Mouse (Mus musculus): ENCODE measurements at regions not wholly inside any gene's neighbourhood (a gene's known extent, or its start where the extent isn't known, plus 50 kb on each side); places are given as distances from the start of the nearest gene placed in this dataset.

GRCm38 (mm10) chr9:89532435-89532834 lies 90.5 kb downstream of the Minar1 start:
- Histone ChIP-seq H3K9ac (ENCODE audit: low read length) (no peak overlapping the region), H3K9me3 (ENCODE audit: control insufficient read depth, low read length) (no peaks in the 10 kb centered on the region), H3K4me1 (ENCODE audit: control insufficient read depth, insufficient read depth, low read length) (no peaks in the 10 kb centered on the region), H3K36me3 (ENCODE audit: control insufficient read depth, insufficient read depth, low read length) (no peaks in the 10 kb centered on the region), H3K27ac (replicated peaks; ENCODE audit: low read depth, low read length) (no peak overlapping the region), H3K4me3 (ENCODE audit: low read depth, low read length) (no peak overlapping the region), H3K4me2 (ENCODE audit: low read depth, severe bottlenecking) (no peak overlapping the region), H3K27me3 (ENCODE audit: control insufficient read depth, insufficient read depth, low read length) (no peaks in the 10 kb centered on the region)
- WGBS = 66% methylated on average over 2 of the region's 2 CpGs
- DNase-seq (ENCODE audit: low spot score) (no peak), ATAC-seq (ENCODE audit: insufficient number of reproducible peaks, low FRiP score, low TSS enrichment, low read depth) (no peak)

DNA sequence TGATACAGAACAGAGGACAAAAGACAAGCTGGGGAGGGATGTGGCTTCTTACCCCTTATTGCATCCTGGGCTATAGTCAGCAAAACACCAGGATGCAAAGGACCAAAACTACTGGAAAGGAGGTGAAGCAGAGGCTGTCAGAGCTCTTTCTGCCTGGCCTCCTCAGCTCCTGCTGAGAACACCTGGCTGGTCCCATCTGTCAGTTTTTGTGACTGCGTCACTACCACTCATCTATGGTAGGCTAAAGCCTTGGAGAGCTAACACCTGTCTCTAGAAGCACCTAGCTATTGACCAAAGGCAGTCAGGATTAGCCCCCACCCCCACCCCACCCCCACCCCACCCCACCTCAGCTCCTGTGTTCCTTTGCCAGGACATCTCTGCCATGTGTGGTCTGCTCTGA lies 98.8 kb downstream of the Minar1 start:
- Histone ChIP-seq H3K4me2 (ENCODE audit: low read depth, severe bottlenecking) (no peak overlapping the region), H3K27ac (replicated peaks; ENCODE audit: low read depth, low read length) (no peak overlapping the region), H3K4me1 (ENCODE audit: control insufficient read depth, insufficient read depth, low read length) (no peaks in the 10 kb centered on the region), H3K9ac (ENCODE audit: low read length) (no peak overlapping the region), H3K36me3 (ENCODE audit: control insufficient read depth, insufficient read depth, low read length) (no peaks in the 10 kb centered on the region), H3K4me3 (ENCODE audit: low read depth, low read length) (no peak overlapping the region), H3K27me3 (ENCODE audit: control insufficient read depth, insufficient read depth, low read length) (no peaks in the 10 kb centered on the region), H3K9me3 (ENCODE audit: control insufficient read depth, low read length) (no peaks in the 10 kb centered on the region)
- no peak for ATAC-seq (ENCODE audit: insufficient number of reproducible peaks, low FRiP score, low TSS enrichment, low read depth)
- 50% methylated on average over 1 of the region's 1 CpGs for WGBS
- no peak for DNase-seq (ENCODE audit: low spot score)

DNA sequence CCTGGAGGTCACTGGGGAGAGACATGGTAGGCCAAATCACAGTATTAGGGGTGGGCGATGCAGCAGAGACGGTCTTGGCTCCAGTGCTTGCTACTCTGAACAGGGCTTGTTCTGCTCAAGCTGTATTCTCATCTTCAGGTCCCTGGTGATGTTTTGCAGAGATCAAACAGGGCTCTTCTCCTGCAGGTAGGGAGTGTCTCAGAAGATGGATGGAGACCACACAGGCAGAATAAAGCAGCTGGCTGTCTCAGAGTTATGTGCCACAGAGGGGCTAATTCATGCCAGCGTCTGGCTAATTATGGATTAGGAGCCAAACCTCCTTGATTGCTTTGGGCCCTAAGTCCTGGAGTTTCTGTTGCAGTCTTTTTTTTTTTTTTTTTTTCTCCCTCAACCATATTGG lies 99.2 kb downstream of the Minar1 start:
- no peak overlapping the region for H3K9ac ChIP-seq (ENCODE audit: low read length)
- H3K27me3 ChIP-seq (ENCODE audit: control insufficient read depth, insufficient read depth, low read length) = no peaks in the 10 kb centered on the region
- no peak overlapping the region for H3K4me3 ChIP-seq (ENCODE audit: low read depth, low read length)
- WGBS = 23% methylated on average over 3 of the region's 3 CpGs
- H3K27ac ChIP-seq (replicated peaks; ENCODE audit: low read depth, low read length) = no peak overlapping the region
- H3K4me2 ChIP-seq (ENCODE audit: low read depth, severe bottlenecking) = no peak overlapping the region
- H3K4me1 ChIP-seq (ENCODE audit: control insufficient read depth, insufficient read depth, low read length) = no peaks in the 10 kb centered on the region
- ATAC-seq (ENCODE audit: insufficient number of reproducible peaks, low FRiP score, low TSS enrichment, low read depth) (no peak), DNase-seq (ENCODE audit: low spot score) (no peak)
- H3K9me3 ChIP-seq (ENCODE audit: control insufficient read depth, low read length) = no peaks in the 10 kb centered on the region
- H3K36me3 ChIP-seq (ENCODE audit: control insufficient read depth, insufficient read depth, low read length) = no peaks in the 10 kb centered on the region

GRCm38 (mm10) chr9:89508407-89509101 lies 114.4 kb downstream of the Minar1 start:
- Histone ChIP-seq H3K9me3 (ENCODE audit: control insufficient read depth, low read length) (no peaks in the 10 kb centered on the region), H3K36me3 (ENCODE audit: control insufficient read depth, insufficient read depth, low read length) (no peaks in the 10 kb centered on the region), H3K9ac (ENCODE audit: low read length) (no peak overlapping the region), H3K4me1 (ENCODE audit: control insufficient read depth, insufficient read depth, low read length) (no peaks in the 10 kb centered on the region), H3K4me2 (ENCODE audit: low read depth, severe bottlenecking) (no peak overlapping the region), H3K4me3 (ENCODE audit: low read depth, low read length) (no peak overlapping the region), H3K27ac (replicated peaks; ENCODE audit: low read depth, low read length) (no peak overlapping the region), H3K27me3 (ENCODE audit: control insufficient read depth, insufficient read depth, low read length) (no peaks in the 10 kb centered on the region)
- DNase-seq (ENCODE audit: low spot score) (no peak), ATAC-seq (ENCODE audit: insufficient number of reproducible peaks, low FRiP score, low TSS enrichment, low read depth) (peak; percentile 44; the same call in 1 of the 2 replicates)
- 93% methylated on average over 6 of the region's 6 CpGs for WGBS

GRCm38 (mm10) chr9:89502083-89502482 lies 120.8 kb downstream of the Minar1 start:
- DNase-seq (ENCODE audit: low spot score) = no peak
- Histone ChIP-seq H3K9ac (ENCODE audit: low read length) (no peak overlapping the region), H3K4me1 (ENCODE audit: control insufficient read depth, insufficient read depth, low read length) (0 out of 2 replicates have a peak, but pooled peaks cover 1% of the 10 kb centered on the region), H3K9me3 (ENCODE audit: control insufficient read depth, low read length) (no peaks in the 10 kb centered on the region), H3K27me3 (ENCODE audit: control insufficient read depth, insufficient read depth, low read length) (no peaks in the 10 kb centered on the region), H3K4me3 (ENCODE audit: low read depth, low read length) (no peak overlapping the region), H3K27ac (replicated peaks; ENCODE audit: low read depth, low read length) (no peak overlapping the region), H3K36me3 (ENCODE audit: control insufficient read depth, insufficient read depth, low read length) (no peaks in the 10 kb centered on the region), H3K4me2 (ENCODE audit: low read depth, severe bottlenecking) (no peak overlapping the region)
- no peak for ATAC-seq (ENCODE audit: insufficient number of reproducible peaks, low FRiP score, low TSS enrichment, low read depth)
- 92% methylated on average over 2 of the region's 2 CpGs for WGBS

- H3K27ac ChIP-seq (replicated peaks; ENCODE audit: low read depth, low read length) = 0 out of 2 replicates have a peak overlapping the region, but pooled peaks have one; percentile 15
- WGBS = 13% methylated on average over 7 of the region's 7 CpGs
- peak; percentile 80 for ATAC-seq (ENCODE audit: insufficient number of reproducible peaks, low FRiP score, low TSS enrichment, low read depth)
- no peak overlapping the region for H3K9ac ChIP-seq (ENCODE audit: low read length)
- no peaks in the 10 kb centered on the region for H3K9me3 ChIP-seq (ENCODE audit: control insufficient read depth, low read length)
- H3K4me3 ChIP-seq (ENCODE audit: low read depth, low read length) = no peak overlapping the region
- H3K4me1 ChIP-seq (ENCODE audit: control insufficient read depth, insufficient read depth, low read length) = peaks cover 2% of the 10 kb centered on the region; the same call in 1 of the 2 replicates
- H3K4me2 ChIP-seq (ENCODE audit: low read depth, severe bottlenecking) = peak overlapping the region; percentile 3; the same call in 1 of the 2 replicates
- H3K27me3 ChIP-seq (ENCODE audit: control insufficient read depth, insufficient read depth, low read length) = no peaks in the 10 kb centered on the region
- DNase-seq (ENCODE audit: low spot score) = peak; percentile 23
- no peaks in the 10 kb centered on the region for H3K36me3 ChIP-seq (ENCODE audit: control insufficient read depth, insufficient read depth, low read length)
Measured at GRCm38 (mm10) chr9:89497399-89497749, 125.6 kb downstream of the Minar1 start.

DNA sequence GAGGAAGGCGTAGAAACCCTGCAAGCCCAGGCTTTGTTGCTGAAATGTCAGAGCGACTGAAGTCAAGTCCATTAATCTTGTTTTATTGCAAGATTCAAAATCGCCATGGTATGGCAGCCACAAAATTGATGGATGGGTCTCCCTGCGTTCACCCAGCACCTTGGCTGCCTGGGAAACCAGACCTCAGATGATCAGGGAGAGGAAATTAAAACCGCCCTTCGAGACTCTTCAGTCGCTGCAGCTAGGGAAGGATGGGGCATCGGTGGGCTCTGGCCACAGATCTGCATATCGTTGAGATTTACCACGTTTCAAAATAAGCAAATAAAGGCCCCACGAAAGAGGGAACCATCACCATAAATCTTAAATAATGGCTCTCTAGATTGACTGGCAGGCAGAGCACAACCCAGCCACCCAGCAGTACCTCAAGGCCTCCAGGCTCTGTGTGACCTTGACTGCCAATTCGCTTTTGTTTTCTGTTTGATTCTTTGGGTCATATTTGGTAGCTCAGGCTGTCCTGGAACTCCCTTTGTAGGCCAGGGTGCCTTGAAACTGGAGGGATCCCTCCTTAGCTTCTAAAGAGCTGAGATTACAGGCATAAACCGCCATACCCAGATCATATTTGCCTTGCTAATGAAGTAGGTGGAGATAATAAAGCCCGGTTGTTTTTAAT lies 126.1 kb downstream of the Minar1 start:
- H3K36me3 ChIP-seq (ENCODE audit: control insufficient read depth, insufficient read depth, low read length) = no peaks in the 10 kb centered on the region
- ATAC-seq (ENCODE audit: insufficient number of reproducible peaks, low FRiP score, low TSS enrichment, low read depth) = peak; percentile 76
- H3K27ac ChIP-seq (replicated peaks; ENCODE audit: low read depth, low read length) = peak overlapping the region; percentile 15; the same call in 1 of the 2 replicates
- H3K9me3 ChIP-seq (ENCODE audit: control insufficient read depth, low read length) = no peaks in the 10 kb centered on the region
- H3K27me3 ChIP-seq (ENCODE audit: control insufficient read depth, insufficient read depth, low read length) = no peaks in the 10 kb centered on the region
- DNase-seq (ENCODE audit: low spot score) = peak; percentile 62
- H3K9ac ChIP-seq (ENCODE audit: low read length) = no peak overlapping the region
- WGBS = 15% methylated on average over 14 of the region's 14 CpGs
- no peak overlapping the region for H3K4me3 ChIP-seq (ENCODE audit: low read depth, low read length)
- peaks cover 2% of the 10 kb centered on the region; the same call in 1 of the 2 replicates for H3K4me1 ChIP-seq (ENCODE audit: control insufficient read depth, insufficient read depth, low read length)
- H3K4me2 ChIP-seq (ENCODE audit: low read depth, severe bottlenecking) = peak overlapping the region; percentile 8; the same call in 1 of the 2 replicates

DNA sequence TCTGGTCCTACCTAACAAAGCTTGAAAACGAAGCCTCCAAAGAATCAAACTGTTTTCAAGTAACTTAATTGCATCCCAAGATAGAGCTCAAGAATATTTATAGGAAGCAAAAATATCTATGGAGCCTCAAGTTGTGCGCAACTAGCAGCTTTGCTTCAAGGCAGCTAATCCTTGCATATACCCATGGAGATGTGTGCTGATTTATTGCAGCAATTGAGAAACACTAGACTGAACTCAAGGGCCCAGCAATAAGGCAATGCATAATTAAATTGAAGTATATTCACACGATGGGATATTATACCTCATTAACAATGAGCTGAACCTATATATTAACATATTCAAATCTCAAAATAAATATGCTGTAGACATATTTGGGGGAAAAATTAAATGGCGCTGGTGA lies 135.3 kb downstream of the Minar1 start:
- no peak for ATAC-seq (ENCODE audit: insufficient number of reproducible peaks, low FRiP score, low TSS enrichment, low read depth)
- no peaks in the 10 kb centered on the region for H3K36me3 ChIP-seq (ENCODE audit: control insufficient read depth, insufficient read depth, low read length)
- H3K9me3 ChIP-seq (ENCODE audit: control insufficient read depth, low read length) = no peaks in the 10 kb centered on the region
- no peak for DNase-seq (ENCODE audit: low spot score)
- H3K4me1 ChIP-seq (ENCODE audit: control insufficient read depth, insufficient read depth, low read length) = no peaks in the 10 kb centered on the region
- H3K9ac ChIP-seq (ENCODE audit: low read length) = no peak overlapping the region
- no peak overlapping the region for H3K27ac ChIP-seq (replicated peaks; ENCODE audit: low read depth, low read length)
- 82% methylated on average over 4 of the region's 4 CpGs for WGBS
- H3K4me3 ChIP-seq (ENCODE audit: low read depth, low read length) = no peak overlapping the region
- H3K27me3 ChIP-seq (ENCODE audit: control insufficient read depth, insufficient read depth, low read length) = no peaks in the 10 kb centered on the region
- no peak overlapping the region for H3K4me2 ChIP-seq (ENCODE audit: low read depth, severe bottlenecking)
